Mouse (Mus musculus) megakaryocyte, embryonic 14.5 days (primary cell): ENCODE measurements around the gene Ccnt1.

Experiments used
- FLI1 ChIP-seq: IDR thresholded peaks from 2 replicates; pipeline ENCODE4 v1.6.1; 2012; ENCODE audit warnings: low read length, inconsistent platforms, mixed read lengths
- GATA1 ChIP-seq: IDR thresholded peaks from 3 replicates; pipeline ENCODE4 v1.6.1; 2012; ENCODE audit warnings: mixed read lengths, low read length, inconsistent platforms, borderline replicate concordance

DNA sequence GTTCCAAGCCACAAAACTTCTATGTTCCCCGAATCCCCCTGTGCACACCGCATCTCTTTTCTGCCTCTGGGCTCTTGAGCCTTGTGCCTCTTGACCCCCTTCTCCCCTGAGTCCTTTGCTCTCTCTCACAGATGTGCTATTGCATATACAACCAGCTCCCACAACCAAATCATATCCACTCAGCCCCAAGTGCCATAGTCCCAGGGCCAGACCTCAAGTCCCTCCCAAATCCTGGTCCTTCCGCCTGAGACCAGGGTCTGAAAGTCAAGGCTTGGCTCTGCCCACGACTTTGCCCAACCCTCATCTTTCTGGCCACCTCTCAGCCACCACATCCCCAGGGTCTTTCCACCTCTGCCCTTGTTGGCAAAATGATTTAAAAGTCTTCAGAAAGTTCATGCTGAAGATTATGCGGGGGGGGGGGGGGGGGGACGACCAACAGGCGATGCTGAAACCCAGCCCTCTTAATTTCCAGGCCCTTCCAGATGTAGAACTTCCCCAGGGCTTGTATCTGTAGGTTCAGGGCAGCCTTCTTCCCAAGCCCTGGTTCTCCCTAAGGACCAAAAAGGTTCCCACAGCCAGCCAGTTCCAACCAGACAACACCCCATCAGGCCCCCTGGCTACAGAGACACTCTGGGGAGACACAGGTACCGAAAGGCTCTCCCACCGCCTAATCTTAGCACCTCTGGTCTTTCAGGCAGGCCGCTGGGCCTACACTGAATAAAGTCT is 37.5 kb upstream of the Ccnt1 start:
- TF ChIP-seq GATA1 (no peak), FLI1 (no peak)
